Mouse (Mus musculus) kidney, postnatal 0 days (tissue): Measurements from ENCODE around the gene Hist3h2a. TPM values are rescaled to one million over a fixed set of nuclear protein-coding genes. Genes with fewer than 3 reads are reported as not detected.

Experiments used
- ATAC-seq: fragments of 200-750 bp; cut with Nextera tagmentation; replicated peaks from 2 replicates; pipeline ENCODE4 v1.8.0; 2017; ENCODE audit warnings: low read depth, moderate number of reproducible peaks, moderate TSS enrichment, moderate library complexity; ENCODE audit not compliant: low FRiP score
- DNase-seq: peaks from one replicate; pipeline ENCODE4 v3.0.0-alpha.2; 2016; ENCODE audit warnings: low spot score
- H3K27ac ChIP-seq: fragments of 300-500 bp; sonication (generic); 2 replicates; pipeline ENCODE4 v1.5.1; 2014; ENCODE audit warnings: mild to moderate bottlenecking
- H3K27me3 ChIP-seq: fragments of 300-500 bp; sonication (generic); 2 replicates; pipeline ENCODE4 v1.6.1; 2014; ENCODE audit warnings: low read length, mixed read lengths; ENCODE audit not compliant: insufficient read depth
- H3K36me3 ChIP-seq: fragments of 300-500 bp; sonication (generic); 2 replicates; pipeline ENCODE4 v1.6.1; 2014; ENCODE audit warnings: low read length, mixed read lengths; ENCODE audit not compliant: insufficient read depth
- H3K4me1 ChIP-seq: fragments of 300-500 bp; sonication (generic); replicated peaks from 2 replicates; pipeline ENCODE4 v1.6.1; 2014; ENCODE audit warnings: antibody characterized with exemption, low read length, mixed read lengths; ENCODE audit not compliant: insufficient read depth
- H3K4me2 ChIP-seq: fragments of 300-500 bp; sonication (generic); 2 replicates; pipeline ENCODE4 v1.6.1; 2014; ENCODE audit warnings: mild to moderate bottlenecking, low read length, moderate library complexity, mixed read lengths
- H3K4me3 ChIP-seq: fragments of 300-500 bp; sonication (generic); replicated peaks from 2 replicates; pipeline ENCODE4 v1.5.1; 2014; ENCODE audit warnings: low read depth, low read length
- H3K9ac ChIP-seq: fragments of 300-500 bp; sonication (generic); 2 replicates; pipeline ENCODE4 v1.6.1; 2014; ENCODE audit warnings: low read depth, low read length
- H3K9me3 ChIP-seq: fragments of 300-500 bp; sonication (generic); replicated peaks from 2 replicates; pipeline ENCODE4 v1.6.1; 2016; ENCODE audit warnings: low read length, inconsistent platforms, mixed read lengths
- CTCF ChIP-seq: IDR thresholded peaks from 2 replicates; pipeline ENCODE4 v1.5.1; 2016; ENCODE audit warnings: antibody characterized with exemption, low read depth, mild to moderate bottlenecking, moderate library complexity
- WGBS: fragments of 180-500 bp; shearing (Covaris S2); extraction: QIAGEN DNeasy Blood & Tissue Kit; methylation state at CpG from one replicate; pipeline ENCODE4 v1.1.7; 2014; 5-methylcytosine and 5-hydroxymethylcytosine counted together
- microRNA-seq: library from miRNA; unstranded; fragments of <30 nt; microRNA quantifications from one replicate; pipeline ENCODE4, GENCODE M21; 2016
- polyA plus RNA-seq: library from polyadenylated mRNA; unstranded; fragments of >200 nt; fragmentation: Nextera tagmentation; extraction: Ambion mirVana; gene quantifications from 2 replicates; pipeline ENCODE4 v1.2.1, GENCODE M21; 2015

Gene Hist3h2a
- polyA plus RNA-seq, 1 experiment from 2014 or later, result 40.9 TPM

DNA sequence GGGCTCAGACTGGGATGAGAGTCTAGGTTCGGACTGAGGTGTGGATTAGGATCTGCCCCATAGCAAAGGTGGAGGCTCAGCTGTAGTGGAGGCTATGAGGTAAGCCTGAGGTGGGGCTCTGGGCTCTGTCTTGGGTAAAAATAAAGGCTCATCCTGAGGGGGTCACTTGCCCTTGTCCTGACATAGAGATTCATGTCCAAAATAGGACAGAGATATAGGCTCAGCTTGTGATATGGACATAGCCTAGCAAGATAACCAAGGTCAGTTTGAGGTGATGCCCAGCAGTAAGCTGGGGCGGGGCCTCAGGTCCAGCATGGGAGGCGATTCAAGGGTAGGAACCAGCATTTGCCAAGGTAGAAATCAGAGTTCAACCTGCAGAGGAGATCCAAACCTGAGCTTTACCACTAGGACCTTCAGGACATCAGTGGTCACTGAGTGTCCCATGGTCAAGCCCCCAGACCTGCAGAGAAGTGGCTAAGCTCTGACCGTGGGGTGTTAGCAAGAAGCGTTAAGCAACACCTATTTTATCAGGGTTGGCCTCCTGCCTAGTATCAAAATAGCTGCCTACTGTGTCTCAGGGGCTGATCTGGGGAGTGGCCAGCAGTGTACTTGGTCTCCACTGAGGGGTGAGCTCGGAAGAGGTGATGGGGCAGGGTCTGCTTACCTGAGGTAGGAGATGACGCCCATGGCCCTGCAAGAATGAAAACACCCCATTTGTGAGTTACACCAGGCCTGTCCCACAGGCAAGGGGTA, 48.0 kb downstream of the Hist3h2a start:
- ATAC-seq (no peak), DNase-seq (no peak)
- Histone ChIP-seq H3K27me3 (no peaks in the 10 kb centered on the region), H3K4me2 (no peak overlapping the region), H3K9ac (no peak overlapping the region), H3K27ac (no peak overlapping the region), H3K9me3 (no peaks in the 10 kb centered on the region), H3K4me3 (no peak overlapping the region), H3K4me1 (no peaks in the 10 kb centered on the region), H3K36me3 (no peaks in the 10 kb centered on the region)
- TF ChIP-seq CTCF, result no peak
- WGBS, result 79% methylated on average over 7 of the region's 7 CpGs

Small RNA genes within 50 kb of the gene (microRNA-seq; reads per million reads assigned to microRNA genes)
- not detected for gene Gm44313

Other genes starting within 250 kb of the Hist3h2a start
- gene Olfr318, start 230.7 kb upstream of the Hist3h2a start, polyA plus RNA-seq, result not detected in 2 replicates
- not detected in 2 replicates for gene Olfr317, start 215.5 kb upstream of the Hist3h2a start, polyA plus RNA-seq
- gene Olfr316, start 202.0 kb upstream of the Hist3h2a start, polyA plus RNA-seq, result not detected in 2 replicates
- not detected in 2 replicates for gene Olfr315, start 181.5 kb upstream of the Hist3h2a start, polyA plus RNA-seq
- gene Olfr314, start 171.7 kb upstream of the Hist3h2a start, polyA plus RNA-seq, result not detected in 2 replicates
- 0.31 and 0.37 TPM in 2 replicates for gene Fam183b, start 152.7 kb upstream of the Hist3h2a start, polyA plus RNA-seq
- not detected in 2 replicates for gene Olfr313, start 139.7 kb upstream of the Hist3h2a start, polyA plus RNA-seq
- not detected in 2 replicates for gene Olfr312, start 125.4 kb upstream of the Hist3h2a start, polyA plus RNA-seq
- not detected in 2 replicates for gene Olfr311, start 115.4 kb upstream of the Hist3h2a start, polyA plus RNA-seq
- 5.5 and 6.1 TPM in 2 replicates for gene Gm12258, start 107.5 kb upstream of the Hist3h2a start, polyA plus RNA-seq
- gene 2810021J22Rik, start 87.5 kb upstream of the Hist3h2a start, polyA plus RNA-seq, result 7.2 TPM in 2 replicates
- 3.8 and 4.3 TPM in 2 replicates for gene Zfp39, start 50.5 kb upstream of the Hist3h2a start, polyA plus RNA-seq
- 0.16 TPM in 1 of 2 replicates, not detected in the other for gene Btnl10, start 36.8 kb upstream of the Hist3h2a start, polyA plus RNA-seq
- 238 and 249 TPM in 2 replicates for gene Rnf187, start 15.8 kb upstream of the Hist3h2a start, polyA plus RNA-seq
- gene Hist3h2ba, start 5.8 kb upstream of the Hist3h2a start, polyA plus RNA-seq, result 43.9 and 45.8 TPM in 2 replicates
- 0.32 and 0.37 TPM in 2 replicates for gene Trim17, start within 50 bp of the Hist3h2a start, polyA plus RNA-seq
- gene Trim11, start 23.4 kb downstream of the Hist3h2a start, polyA plus RNA-seq, result 16.3 and 16.7 TPM in 2 replicates
- gene Obscn, start 181.7 kb downstream of the Hist3h2a start, polyA plus RNA-seq, result 0.20 and 0.26 TPM in 2 replicates
- 6.5 and 6.9 TPM in 2 replicates for gene Iba57, start 209.1 kb downstream of the Hist3h2a start, polyA plus RNA-seq
- gene Gjc2, start 228.5 kb downstream of the Hist3h2a start, polyA plus RNA-seq, result 1.2 TPM in 2 replicates
- gene Guk1, start 237.5 kb downstream of the Hist3h2a start, polyA plus RNA-seq, result 127 and 135 TPM in 2 replicates
- 112 and 121 TPM in 2 replicates for gene Mrpl55, start 247.8 kb downstream of the Hist3h2a start, polyA plus RNA-seq